Comparison of ENCODE assay signal across 16 mouse cellular contexts in the genomic region with DNA sequence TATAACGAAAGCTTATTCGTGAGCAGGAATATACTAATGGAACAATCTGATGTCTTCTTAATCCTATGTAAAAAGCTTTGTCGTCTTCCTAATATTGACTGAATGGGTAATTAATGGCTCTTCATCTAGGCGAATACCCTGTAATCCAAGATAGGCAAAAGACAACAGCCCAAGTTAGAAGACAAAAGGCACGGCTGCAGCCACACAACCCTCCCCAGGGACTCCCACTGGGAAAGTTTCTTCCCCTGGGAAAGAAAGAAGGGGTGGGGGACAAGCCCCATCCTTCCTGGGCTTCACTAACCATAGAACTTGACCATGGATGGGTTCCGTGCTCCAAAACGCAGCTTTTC. TPM values are rescaled to one million over a fixed set of nuclear protein-coding genes. Genes with fewer than 3 reads are reported as not detected.
"Had no signal": no experiment of that assay in that cellular context is flagged by ENCODE, and none has a peak within 500 bp of the region (broad histone marks: within the 10 kb centered on the region; RNA-seq: fewer than 3 reads in every experiment).

No protein-coding gene starts in this region.

- H3K9me3 ChIP-seq: limb, embryonic 15.5 days; liver, embryonic 12.5 days; neural tube, embryonic 15.5 days had no signal

- H3K4me1 ChIP-seq: liver, embryonic 12.5 days had no signal

- H3K36me3 ChIP-seq: limb, embryonic 15.5 days; liver, embryonic 12.5 days; neural tube, embryonic 15.5 days had no signal

- ATAC-seq: liver, embryonic 12.5 days had no signal

- H3K9ac ChIP-seq: limb, embryonic 15.5 days; liver, embryonic 12.5 days; lung, embryonic 14.5 days; neural tube, embryonic 15.5 days had no signal

- H3K27ac ChIP-seq: limb, embryonic 15.5 days; liver, embryonic 12.5 days; macrophage; neural tube, embryonic 15.5 days had no signal

- H3K4me3 ChIP-seq: limb, embryonic 15.5 days; liver, embryonic 12.5 days; megakaryocyte, embryonic 14.5 days; myocyte; neural tube, embryonic 15.5 days had no signal

- H3K4me2 ChIP-seq: limb, embryonic 15.5 days; liver, embryonic 12.5 days; lung, embryonic 14.5 days; neural tube, embryonic 15.5 days had no signal

- DNase-seq: kidney, adult 8-10 months; kidney, postnatal 25 days; layer of hippocampus, adult 9-11 months; layer of hippocampus, postnatal 36 days; lung, postnatal 14 days; right cerebral cortex, postnatal 25 days; thymus, postnatal 4 days had no signal

RNA-seq across cellular contexts. Expression of a gene that starts 8.3 kb away (rescaled TPM):
- total RNA-seq: layer of hippocampus, adult 18-20 months; layer of hippocampus, postnatal 36 days; left cerebral cortex, adult 8-10 months had no signal
- polyA plus RNA-seq: macrophage had no signal
